Mouse (Mus musculus) megakaryocyte-erythroid progenitor cell, adult 5-6 weeks (primary cell): Measurements from ENCODE around the gene Shc1. TPM values are rescaled to one million over a fixed set of nuclear protein-coding genes. Genes with fewer than 3 reads are reported as not detected.

Experiments
- ATAC-seq: replicated peaks from 2 replicates; pipeline ENCODE4 v1.8.0; 2016; ENCODE audit warnings: mild to moderate bottlenecking, inconsistent platforms; ENCODE audit not compliant: severe bottlenecking, poor library complexity, low FRiP score, low TSS enrichment
- total RNA-seq, 2 experiments: library from RNA; stranded (forward) in 1 of 2; stranded (reverse) in 1 of 2; fragments of 200-1000, 215-1000 nt in 1 of 2; fragments of >200 nt in 1 of 2; fragmentation: Nextera tagmentation in 1 of 2; gene quantifications; 2 replicates each; pipeline ENCODE4 v1.2.3; 2014 to 2017

Gene Shc1
- total RNA-seq, 2 experiments from 2014 or later: 68.5 to 95.9 TPM

DNA sequence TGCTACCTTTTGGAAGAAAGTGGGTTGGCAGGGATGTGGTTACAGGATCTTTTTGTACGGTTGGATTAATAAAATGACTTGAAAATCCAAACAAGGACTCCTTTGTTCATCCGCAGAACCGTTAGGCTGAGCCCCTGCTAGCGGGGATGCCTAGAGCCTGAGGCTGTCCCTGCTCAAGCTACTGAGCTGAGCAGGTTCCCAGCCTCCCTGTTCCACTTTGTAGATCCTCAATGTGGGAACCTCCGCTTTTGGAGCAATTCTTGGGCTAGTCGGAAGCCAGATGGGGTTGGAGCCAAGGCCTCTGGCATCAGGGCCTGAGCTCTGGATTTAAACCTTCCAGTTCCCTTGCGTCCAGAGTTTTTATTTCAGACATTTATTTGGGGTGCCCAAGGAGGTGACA, 16.8 kb downstream of the Shc1 start:
- ATAC-seq: no peak

GRCm38 (mm10) chr3:89436176-89437113, 18.2 kb downstream of the Shc1 start, which contains the start of gene Pbxip1:
Gene Pbxip1, plus strand, starts transcription at chr3:89436706.
- ATAC-seq: peak; percentile 85

DNA sequence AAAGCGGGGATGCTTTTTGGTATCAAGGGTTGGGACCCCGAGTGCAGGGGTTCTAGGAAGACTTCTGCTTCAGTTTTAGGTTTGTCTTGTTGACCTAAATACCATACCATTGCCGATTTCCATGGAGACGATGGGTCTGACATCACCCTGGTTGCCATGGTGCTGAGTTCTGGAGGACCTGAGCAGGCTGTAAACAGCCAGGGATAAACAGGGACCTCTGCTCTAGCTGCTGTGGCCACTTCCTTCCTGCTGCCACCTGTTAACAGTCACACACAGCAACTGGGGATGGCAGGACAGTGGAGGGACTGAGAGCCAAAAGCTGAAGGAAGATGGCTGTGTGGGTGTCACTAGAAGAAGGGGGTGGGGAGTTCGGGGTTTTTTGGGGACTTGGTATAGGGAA, 19.0 kb downstream of the Shc1 start:
- no peak for ATAC-seq

DNA sequence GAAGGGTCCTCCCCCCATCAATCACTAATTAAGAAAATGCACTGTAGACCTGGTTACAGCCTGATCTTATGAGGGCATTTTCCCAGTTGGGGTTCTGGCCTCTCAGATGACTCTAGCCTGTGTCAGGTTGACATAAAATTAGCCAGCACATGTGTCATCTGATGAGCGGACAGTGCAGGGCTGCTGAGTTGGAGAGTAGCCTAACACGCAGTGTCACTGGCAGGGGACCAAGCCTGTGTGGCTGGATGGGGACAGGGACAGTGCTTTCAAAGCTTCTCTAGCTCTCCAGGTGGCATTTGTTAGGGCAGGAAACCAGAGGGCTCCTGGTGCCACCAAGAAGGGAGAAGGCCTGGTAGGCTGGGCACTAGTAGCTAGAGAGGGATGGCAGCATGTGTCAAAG, 22.4 kb downstream of the Shc1 start:
- ATAC-seq: no peak

DNA sequence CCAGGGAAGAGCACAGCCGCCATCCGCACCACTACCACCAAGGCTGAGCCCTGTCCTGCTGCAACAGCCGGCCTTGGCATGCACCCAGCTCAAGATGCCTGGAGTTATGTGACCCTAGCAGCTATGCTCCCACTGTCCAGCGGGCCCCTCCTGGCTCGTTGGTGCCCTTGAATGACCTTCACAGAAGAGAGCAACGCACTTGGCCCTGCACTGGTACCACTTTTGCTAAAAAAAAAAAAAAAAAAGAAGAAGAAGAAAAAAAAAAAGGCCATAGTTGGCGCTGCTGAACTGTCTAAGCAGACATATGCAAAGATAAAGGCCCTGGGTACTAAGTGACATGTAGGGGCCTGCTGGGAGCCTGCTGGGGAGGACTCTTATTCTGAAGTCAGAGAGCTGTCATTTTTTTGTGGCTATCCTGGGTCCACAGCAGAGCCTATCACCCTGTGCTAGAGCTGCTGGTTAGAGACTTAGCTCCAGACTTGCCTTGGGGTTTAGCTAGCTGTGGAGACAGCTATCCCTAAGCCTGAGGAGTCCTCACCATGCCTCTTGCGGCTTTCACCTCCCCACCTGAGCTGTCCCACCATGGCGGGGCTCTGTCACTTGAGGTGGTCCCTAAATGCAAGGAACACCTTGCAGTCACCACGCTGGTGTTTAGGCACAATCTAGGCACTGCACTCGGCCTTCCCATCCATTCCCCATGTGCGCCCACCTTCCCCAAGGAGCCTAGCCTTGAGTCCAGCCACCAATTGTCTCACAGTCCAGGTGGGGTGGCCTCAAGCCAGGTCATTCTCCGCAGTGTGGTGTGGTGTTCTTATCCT, 30.7 kb downstream of the Shc1 start:
- peak; percentile 94 for ATAC-seq

- ATAC-seq: peak; percentile 62
Measured at GRCm38 (mm10) chr3:89449541-89449940, 31.3 kb downstream of the Shc1 start.

- ATAC-seq: no peak
Measured at GRCm38 (mm10) chr3:89451916-89452315, 33.7 kb downstream of the Shc1 start.

GRCm38 (mm10) chr3:89454401-89455177, 36.3 kb downstream of the Shc1 start, which contains the start of gene Pmvk:
Gene Pmvk, plus strand, starts transcription at chr3:89454541.
- no peak for ATAC-seq

DNA sequence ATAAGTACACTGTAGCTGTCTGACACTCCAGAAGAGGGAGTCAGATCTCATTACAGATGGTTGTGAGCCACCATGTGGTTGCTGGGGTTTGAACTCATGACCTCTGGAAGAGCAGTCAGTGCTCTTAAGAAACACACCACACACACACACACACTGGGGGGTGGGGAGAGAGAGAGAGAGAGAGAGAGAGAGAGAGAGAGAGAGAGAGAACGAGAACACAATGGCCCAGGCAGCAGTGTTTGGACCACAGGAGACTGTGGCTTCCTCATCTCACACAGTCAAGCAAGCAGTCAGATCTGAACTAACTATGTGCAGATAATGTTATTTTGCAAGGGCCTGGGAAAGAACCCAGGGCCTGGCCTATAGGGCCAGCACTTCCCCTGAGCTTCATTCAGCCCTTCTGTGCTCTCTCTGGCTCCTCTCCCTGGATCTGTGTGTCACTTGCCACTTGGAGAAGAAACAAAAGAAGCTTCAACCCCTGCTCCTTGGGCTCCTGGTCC, 37.6 kb downstream of the Shc1 start:
- no peak for ATAC-seq

GRCm38 (mm10) chr3:89456726-89457665, 38.8 kb downstream of the Shc1 start:
- peak; percentile 73; the same call in 1 of the 2 replicates for ATAC-seq

GRCm38 (mm10) chr3:89458372-89458964, 40.2 kb downstream of the Shc1 start:
- ATAC-seq: peak; percentile 63

DNA sequence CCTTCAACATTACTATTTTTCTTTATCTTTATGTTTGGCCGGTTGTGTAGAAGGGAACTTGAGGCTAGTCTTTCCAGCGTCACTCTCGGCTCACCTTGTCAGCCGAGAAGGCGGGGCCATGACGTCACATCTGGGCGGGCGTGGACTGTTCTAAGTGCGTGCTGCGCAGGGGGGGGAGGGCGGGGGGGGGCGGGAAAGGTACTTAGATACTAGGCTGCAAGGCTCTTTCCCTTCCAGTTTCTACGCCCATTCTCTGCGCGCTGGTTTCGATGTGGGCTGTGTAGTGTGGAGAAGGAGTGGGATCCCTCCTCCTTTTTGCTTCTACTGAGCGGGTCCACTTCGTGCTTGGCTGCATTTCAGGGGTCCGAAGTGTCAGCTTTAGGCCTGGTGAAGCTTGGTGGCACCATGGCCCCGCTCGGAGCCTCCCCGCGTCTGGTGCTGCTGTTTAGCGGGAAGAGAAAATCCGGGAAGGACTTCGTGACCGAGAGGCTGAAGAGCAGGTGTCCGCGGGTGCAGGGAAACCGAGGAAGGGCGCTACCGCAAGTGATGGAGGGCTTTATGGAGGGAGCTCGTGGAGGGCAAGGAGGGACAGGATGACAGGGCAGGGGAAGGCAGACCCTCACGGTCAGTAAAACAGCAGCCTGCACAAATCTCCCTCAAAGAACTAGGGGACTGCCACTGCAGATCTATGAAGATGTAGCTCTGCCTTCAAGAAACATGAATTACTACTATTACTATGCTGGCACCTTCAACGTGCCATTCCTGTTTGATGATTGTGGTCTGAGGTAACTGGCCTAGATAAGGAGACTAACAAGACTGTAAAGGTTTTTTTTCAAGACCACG, 40.9 kb downstream of the Shc1 start:
- peak; percentile 77 for ATAC-seq

- ATAC-seq: no peak
Measured at GRCm38 (mm10) chr3:89468268-89468667, 50.0 kb downstream of the Shc1 start.

DNA sequence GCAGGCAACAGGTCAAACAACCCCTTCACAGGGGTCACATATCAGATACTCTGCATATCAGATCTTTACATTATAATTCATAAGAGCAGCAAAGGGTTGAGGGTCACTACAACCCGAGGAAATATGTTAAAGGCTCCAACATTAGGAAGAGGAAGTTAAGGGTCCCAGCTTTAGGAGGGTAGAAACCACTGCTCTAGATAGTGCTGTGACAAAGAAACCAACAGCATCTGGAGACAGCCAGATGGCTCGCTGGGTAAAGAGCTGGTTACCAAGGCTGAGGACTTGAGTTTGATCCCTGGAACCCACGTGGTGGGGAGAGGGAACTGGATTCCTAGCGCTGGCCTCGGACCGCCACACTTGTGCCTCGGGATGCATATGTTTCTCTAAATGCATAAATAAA, 54.0 kb downstream of the Shc1 start:
- no peak for ATAC-seq

GRCm38 (mm10) chr3:89473838-89474237, 55.6 kb downstream of the Shc1 start:
- no peak for ATAC-seq

DNA sequence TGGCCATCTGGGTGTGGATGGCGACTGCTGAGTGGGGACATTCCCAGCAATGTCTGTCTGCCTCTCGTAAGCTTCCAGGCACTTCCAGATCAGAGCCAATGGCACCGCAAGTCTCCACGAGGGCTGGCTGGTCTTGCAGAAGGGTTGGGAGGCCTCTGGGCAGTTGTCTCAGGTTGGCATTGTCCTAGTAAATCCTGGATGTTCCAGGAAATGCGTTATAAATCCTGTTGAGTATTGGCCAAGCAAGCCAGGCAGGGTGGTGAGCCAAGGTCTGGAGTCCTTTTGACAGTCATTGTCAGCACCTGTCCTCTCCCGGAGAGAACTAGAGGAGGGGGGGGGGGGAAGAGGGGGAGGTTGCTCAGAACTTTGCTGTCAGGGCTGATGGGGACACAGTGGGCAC, 60.8 kb downstream of the Shc1 start:
- ATAC-seq: no peak
